Mouse (Mus musculus) left cerebral cortex, adult 2 months (tissue): ENCODE data around the gene C1qc. TPM values are rescaled to one million over a fixed set of nuclear protein-coding genes. Genes with fewer than 3 reads are reported as not detected.

Experiments
- DNase-seq, 2 experiments: peaks; one replicate each; pipeline ENCODE4 v3.0.0; 2021 to 2022; ENCODE audit warnings: low spot score in 2 of 2, mixed read lengths in 1 of 2; ENCODE audit errors: extremely low spot score in 1 of 2
- H3K27ac ChIP-seq: fragments of 200-600 bp; 2 replicates; pipeline ENCODE4 v1.8.1; 2022
- H3K4me3 ChIP-seq: fragments of 200-600 bp; 2 replicates; pipeline ENCODE4 v1.8.1; 2022
- CTCF ChIP-seq: fragments of 200-600 bp; IDR thresholded peaks from 2 replicates; pipeline ENCODE4 v1.8.1; 2022; ENCODE audit warnings: antibody characterized with exemption, mild to moderate bottlenecking, moderate library complexity
- intact Hi-C: fragments of 180-260 bp; cut with DNase I; formaldehyde crosslinking; loops from one replicate; pipeline ENCODE4 v1.15.1; 2025
- total RNA-seq, 2 experiments: library from RNA; stranded (reverse); gene quantifications; 2 replicates each; pipeline ENCODE4 v1.2.3; 2021

C1qc gene
- total RNA-seq, 2 experiments from 2014 or later = 41.2 to 45.1 TPM

GRCm38 (mm10) chr4:136916359-136917164, 23.7 kb upstream of the C1qc start:
- intact Hi-C loops = no loop called here
- H3K27ac ChIP-seq = no peak overlapping the region

DNA sequence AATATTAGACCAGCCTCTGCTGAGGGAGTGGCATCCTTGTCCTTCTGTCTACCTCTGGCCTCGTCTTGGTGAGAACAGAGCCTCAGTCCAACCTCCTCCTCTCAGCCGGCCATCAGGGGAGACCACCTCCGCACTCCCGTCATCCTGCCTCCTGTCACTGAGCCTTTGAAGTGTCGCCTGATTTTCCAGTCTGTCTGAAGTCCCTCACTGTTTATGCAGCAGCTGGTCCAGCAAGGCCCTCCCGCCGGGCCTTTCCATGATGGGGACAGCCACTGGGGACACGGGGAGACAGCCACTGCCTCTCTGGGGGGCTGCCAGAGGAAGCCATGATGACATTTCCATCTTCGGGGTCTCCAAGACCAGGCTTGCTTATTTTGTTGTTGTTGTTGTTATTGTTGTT, 20.0 kb upstream of the C1qc start:
- no peak overlapping the region for H3K4me3 ChIP-seq

More at GRCm38 (mm10) chr4:136916359-136917164, 23.7 kb upstream of the C1qc start:
- H3K4me3 ChIP-seq = no peak overlapping the region
- no peak for DNase-seq
- TF ChIP-seq CTCF = no peak

DNA sequence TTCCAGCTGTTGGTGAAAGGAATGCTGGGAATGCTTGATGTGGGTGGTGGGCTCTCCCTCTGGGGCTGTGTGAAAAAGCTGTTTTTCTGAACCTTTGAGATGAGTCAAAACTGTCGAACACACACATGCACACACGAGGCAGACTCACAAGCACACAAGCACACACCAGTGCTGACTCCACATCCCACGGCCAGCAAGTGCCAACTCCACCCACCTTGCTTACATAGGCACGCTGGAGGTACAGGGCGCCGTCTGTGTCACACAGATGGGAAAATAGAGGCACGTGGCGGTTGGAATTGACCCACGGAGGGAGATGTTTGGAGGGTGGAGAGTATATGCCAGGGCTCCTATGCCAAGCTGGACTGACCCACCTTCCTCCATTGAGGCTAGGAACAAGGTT, 18.9 kb upstream of the C1qc start:
- H3K4me3 ChIP-seq = no peak overlapping the region
- peak in 1 of 2 experiments; percentile 24 for DNase-seq
- intact Hi-C loops = no loop called here
- no peak overlapping the region for H3K27ac ChIP-seq
- TF ChIP-seq CTCF = no peak

More for the DNA sequence above, 20.0 kb upstream of the C1qc start:
- DNase-seq = no peak
- H3K27ac ChIP-seq = no peak overlapping the region
- TF ChIP-seq CTCF = no peak
- intact Hi-C loops = no loop called here

GRCm38 (mm10) chr4:136911211-136911646, 18.4 kb upstream of the C1qc start:
- no peak overlapping the region for H3K27ac ChIP-seq
- DNase-seq = no peak
- no peak for TF ChIP-seq CTCF
- intact Hi-C loops = no loop called here
- no peak overlapping the region for H3K4me3 ChIP-seq

GRCm38 (mm10) chr4:136907809-136908208, 14.9 kb upstream of the C1qc start:
- intact Hi-C loops = no loop called here

DNA sequence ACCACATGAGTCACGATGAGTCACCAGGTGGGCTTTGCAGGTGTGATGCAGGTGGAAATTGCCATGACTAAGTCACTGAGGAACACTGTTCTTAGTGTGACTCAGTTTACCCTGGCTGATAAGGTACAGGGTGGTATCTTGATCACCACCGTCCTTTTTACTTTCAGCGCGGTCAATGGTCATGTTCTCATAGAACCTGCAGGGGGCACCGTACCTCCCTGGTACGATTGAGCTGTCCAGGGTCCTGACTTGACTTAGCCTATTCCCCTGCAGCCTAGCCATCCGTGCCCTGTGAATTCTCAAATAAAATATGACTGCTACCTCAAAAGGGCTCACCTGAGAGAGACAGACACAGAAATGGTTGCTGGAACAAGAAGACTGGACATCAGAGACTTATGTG, 14.2 kb upstream of the C1qc start:
- Histone ChIP-seq H3K4me3 (no peak overlapping the region), H3K27ac (no peak overlapping the region)
- intact Hi-C loops = no loop called here
- TF ChIP-seq CTCF = peak; percentile 66
- DNase-seq = no peak

More at GRCm38 (mm10) chr4:136907809-136908208, 14.9 kb upstream of the C1qc start:
- no peak for TF ChIP-seq CTCF
- Histone ChIP-seq H3K27ac (no peak overlapping the region), H3K4me3 (no peak overlapping the region)
- DNase-seq = no peak

- no peak for TF ChIP-seq CTCF
- Histone ChIP-seq H3K27ac (no peak overlapping the region), H3K4me3 (no peak overlapping the region)
- intact Hi-C loops = no loop called here
- DNase-seq = no peak
Measured at GRCm38 (mm10) chr4:136904767-136905539, 12.1 kb upstream of the C1qc start.

GRCm38 (mm10) chr4:136899154-136899553, 6.3 kb upstream of the C1qc start:
- Histone ChIP-seq H3K27ac (no peak overlapping the region), H3K4me3 (no peak overlapping the region)
- no peak for DNase-seq
- intact Hi-C loops = loop anchor here (10.0 kb wide), 1 partner anchor 506 kb away; the partner anchor contains the start of gene Cela3a
- TF ChIP-seq CTCF = peak; percentile 40

DNA sequence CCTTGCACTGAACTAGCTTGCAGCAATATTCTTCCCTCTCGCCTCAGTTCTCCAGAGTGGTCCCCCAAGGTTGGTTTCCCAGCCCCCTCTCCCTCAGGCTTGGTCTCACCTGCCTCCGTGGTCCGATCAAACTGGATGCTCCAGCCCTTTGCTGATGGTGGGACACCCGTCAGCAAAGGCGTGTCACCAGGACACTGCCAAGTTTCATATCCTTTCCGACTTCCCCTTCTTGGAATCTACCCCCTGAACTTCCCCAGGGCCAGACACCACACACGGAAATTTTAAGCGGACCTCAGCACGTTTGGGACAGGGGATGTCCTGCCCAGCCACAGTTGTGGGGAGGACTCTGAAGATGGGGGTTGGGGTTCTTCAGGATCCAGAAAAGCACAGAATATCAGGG, 5.8 kb upstream of the C1qc start, which contains the start of gene C1qa:
Gene C1qa, minus strand, starts transcription at position 167 of the 400 bp plus-strand sequence.
- H3K27ac ChIP-seq = no peak within 1 kb of the TSS
- intact Hi-C loops = loop anchor here (10.0 kb wide), 1 partner anchor 506 kb away; the partner anchor contains the start of gene Cela3a
- no peak for DNase-seq
- no peak for TF ChIP-seq CTCF
- no peak within 1 kb of the TSS for H3K4me3 ChIP-seq

- DNase-seq = no peak
- intact Hi-C loops = loop anchor here (10.0 kb wide), 1 partner anchor 507 kb away; the partner anchor contains the start of gene Cela3a
- Histone ChIP-seq H3K4me3 (no peak overlapping the region), H3K27ac (no peak overlapping the region)
- no peak for TF ChIP-seq CTCF
Measured at GRCm38 (mm10) chr4:136898084-136898598, 5.3 kb upstream of the C1qc start.

- TF ChIP-seq CTCF = no peak
- no peak overlapping the region for H3K4me3 ChIP-seq
- DNase-seq = no peak
- no peak overlapping the region for H3K27ac ChIP-seq
- intact Hi-C loops = loop anchor here (10.0 kb wide), 1 partner anchor 508 kb away; the partner anchor contains the start of gene Cela3a
Measured at GRCm38 (mm10) chr4:136896461-136896860, 3.6 kb upstream of the C1qc start.
